10 mouse cellular contexts compared by ENCODE assay signal in the genomic region with DNA sequence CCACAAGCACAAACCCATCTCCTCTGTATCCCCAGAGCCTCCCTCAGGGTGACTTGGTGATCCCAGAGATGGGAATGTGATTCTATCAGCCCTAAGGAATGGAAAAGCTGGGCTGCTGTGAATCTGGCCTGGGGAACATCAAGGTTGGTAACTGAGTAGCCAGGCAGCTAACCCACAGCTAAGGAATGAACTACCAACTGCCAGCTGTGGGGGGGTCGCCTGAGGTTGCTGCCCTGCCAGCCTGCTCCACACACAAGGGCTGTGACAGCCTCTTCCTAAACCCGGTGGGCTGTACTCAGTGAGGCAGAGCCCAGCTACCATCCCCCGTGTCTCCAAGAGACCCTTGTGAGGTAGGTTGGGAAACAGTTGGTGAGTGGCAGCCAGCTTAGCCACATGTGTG. TPM values are rescaled to one million over a fixed set of nuclear protein-coding genes. Genes with fewer than 3 reads are reported as not detected.
A peak's percentile ranks its signal among the peaks of the same experiment; 100 is the strongest.
DNase-seq lines count a peak whose midpoint lies in the region; ATAC-seq and TF ChIP-seq lines count a peak whose summit lies in the region.
"Had no signal": no experiment of that assay in that cellular context is flagged by ENCODE, and none has a peak within 500 bp of the region (broad histone marks: within the 10 kb centered on the region; RNA-seq: fewer than 3 reads in every experiment).

No protein-coding gene starts in this region.

- peak; percentile 20 for ATAC-seq in lung, embryonic 15.5 days (ENCODE audit: borderline replicate concordance, extremely low read depth, low FRiP score, low TSS enrichment)
- ATAC-seq in kidney, embryonic 14.5 days (ENCODE audit: low FRiP score, low TSS enrichment), result peak; percentile 28; the same call in 1 of the 2 replicates
- ATAC-seq in stomach, embryonic 15.5 days (ENCODE audit: insufficient read depth, low FRiP score, low read depth), result no peak
- ATAC-seq in inflammation-experienced regulatory T-cells, adult 6 months, result no peak

- no peak for TF ChIP-seq EP300 in heart, adult 2 months (IDR thresholded peaks at IDR 0.05; ENCODE audit: insufficient read depth, low read depth, low read length)

- intact Hi-C loops in heart, adult 2 months (cut with DNase I), result no loop called here

- DNase-seq in heart, adult 2 months, result no peak
- no peak for DNase-seq in heart, adult 11 months
- DNase-seq in lung, adult 2 months, result no peak
- no peak for DNase-seq in thymus, postnatal 4 days

- WGBS in heart, adult 2 months, result 57% methylated on average over 3 of the region's 3 CpGs
- WGBS in lung, embryonic 15.5 days, result 24% methylated on average over 3 of the region's 3 CpGs
- 59% methylated on average over 3 of the region's 3 CpGs for WGBS in lung, adult 2 months
- 45% methylated on average over 3 of the region's 3 CpGs for WGBS in kidney, embryonic 14.5 days
- WGBS in stomach, embryonic 15.5 days, result 27% methylated on average over 3 of the region's 3 CpGs

- TF ChIP-seq POLR2A in heart, adult 2 months (IDR thresholded peaks at IDR 0.05; ENCODE audit: insufficient read depth, low read depth, low read length), result no peak
- TF ChIP-seq POLR2A in lung, adult 2 months (IDR thresholded peaks at IDR 0.05; ENCODE audit: borderline replicate concordance, extremely low read depth, low read depth, low read length), result no peak

- no peak for TF ChIP-seq CTCF in heart, adult 2 months (IDR thresholded peaks at IDR 0.05)
- no peak for TF ChIP-seq CTCF in lung, adult 2 months (IDR thresholded peaks at IDR 0.05; ENCODE audit: insufficient read depth, low read length)

- H3K36me3 ChIP-seq in heart, adult 2 months (ENCODE audit: control insufficient read depth, insufficient read depth, low read length), result peaks cover 3% of the 10 kb centered on the region; the same call in 1 of the 2 replicates
- no peaks in the 10 kb centered on the region for H3K36me3 ChIP-seq in lung, embryonic 15.5 days
- no peaks in the 10 kb centered on the region for H3K36me3 ChIP-seq in kidney, embryonic 14.5 days (ENCODE audit: control insufficient read depth, insufficient read depth, low read length)
- no peaks in the 10 kb centered on the region for H3K36me3 ChIP-seq in stomach, embryonic 15.5 days
- H3K36me3 ChIP-seq: forebrain, embryonic 15.5 days; limb, embryonic 15.5 days had no signal

- H3K4me2 ChIP-seq in lung, embryonic 15.5 days, result peak overlapping the region; percentile 9; the same call in 1 of the 2 replicates
- H3K4me2 ChIP-seq in kidney, embryonic 14.5 days (replicated peaks; ENCODE audit: low read depth, low read length), result no peak overlapping the region
- peak overlapping the region; percentile 12; the same call in 1 of the 2 replicates for H3K4me2 ChIP-seq in stomach, embryonic 15.5 days
- H3K4me2 ChIP-seq: forebrain, embryonic 15.5 days; limb, embryonic 15.5 days had no signal

- H3K4me1 ChIP-seq in heart, adult 2 months (ENCODE audit: control insufficient read depth, insufficient read depth, low read length), result peaks cover 45% of the 10 kb centered on the region
- peaks cover 51% of the 10 kb centered on the region for H3K4me1 ChIP-seq in lung, embryonic 15.5 days
- H3K4me1 ChIP-seq in lung, adult 2 months (ENCODE audit: control insufficient read depth, insufficient read depth, low read length), result peaks cover 27% of the 10 kb centered on the region
- H3K4me1 ChIP-seq in kidney, embryonic 14.5 days (ENCODE audit: control insufficient read depth, insufficient read depth, low read length), result peaks cover 29% of the 10 kb centered on the region
- H3K4me1 ChIP-seq in stomach, embryonic 15.5 days, result peaks cover 44% of the 10 kb centered on the region

- peak overlapping the region; percentile 91 for H3K27ac ChIP-seq in heart, adult 2 months
- peak overlapping the region; percentile 95 for H3K27ac ChIP-seq in lung, embryonic 15.5 days
- H3K27ac ChIP-seq in kidney, embryonic 14.5 days (ENCODE audit: low read depth, low read length), result peak overlapping the region; percentile 48
- peak overlapping the region; percentile 91 for H3K27ac ChIP-seq in stomach, embryonic 15.5 days
- H3K27ac ChIP-seq: forebrain, embryonic 15.5 days had no signal

- H3K9me3 ChIP-seq in lung, embryonic 15.5 days, result no peaks in the 10 kb centered on the region
- no peaks in the 10 kb centered on the region for H3K9me3 ChIP-seq in kidney, embryonic 14.5 days (ENCODE audit: control insufficient read depth, low read length)
- H3K9me3 ChIP-seq in stomach, embryonic 15.5 days, result no peaks in the 10 kb centered on the region
- H3K9me3 ChIP-seq: forebrain, embryonic 15.5 days; limb, embryonic 15.5 days had no signal

- no peaks in the 10 kb centered on the region for H3K27me3 ChIP-seq in heart, adult 2 months (ENCODE audit: control insufficient read depth, insufficient read depth, low read length)
- no peaks in the 10 kb centered on the region for H3K27me3 ChIP-seq in lung, embryonic 15.5 days
- no peaks in the 10 kb centered on the region for H3K27me3 ChIP-seq in kidney, embryonic 14.5 days (ENCODE audit: control insufficient read depth, insufficient read depth, low read length)
- no peaks in the 10 kb centered on the region for H3K27me3 ChIP-seq in stomach, embryonic 15.5 days (replicated peaks)
- H3K27me3 ChIP-seq: forebrain, embryonic 15.5 days; limb, embryonic 15.5 days had no signal

- H3K4me3 ChIP-seq in heart, adult 2 months, result no peak overlapping the region
- no peak overlapping the region for H3K4me3 ChIP-seq in lung, embryonic 15.5 days
- H3K4me3 ChIP-seq in lung, adult 2 months (replicated peaks; ENCODE audit: extremely low read depth, low read depth, low read length), result no peak overlapping the region
- no peak overlapping the region for H3K4me3 ChIP-seq in kidney, embryonic 14.5 days (ENCODE audit: low read length)
- H3K4me3 ChIP-seq in stomach, embryonic 15.5 days (replicated peaks), result no peak overlapping the region
- H3K4me3 ChIP-seq: forebrain, embryonic 15.5 days; limb, embryonic 15.5 days had no signal

- peak overlapping the region; percentile 27 for H3K9ac ChIP-seq in heart, adult 2 months (ENCODE audit: low read depth, low read length)
- no peak overlapping the region for H3K9ac ChIP-seq in lung, embryonic 15.5 days
- no peak overlapping the region for H3K9ac ChIP-seq in kidney, embryonic 14.5 days (ENCODE audit: low read depth, low read length)
- H3K9ac ChIP-seq in stomach, embryonic 15.5 days, result no peak overlapping the region
- H3K9ac ChIP-seq: forebrain, embryonic 15.5 days; limb, embryonic 15.5 days had no signal

- no peaks in the 10 kb centered on the region for H3K79me2 ChIP-seq in heart, adult 2 months (replicated peaks; ENCODE audit: control insufficient read depth, insufficient read depth, low read length)

RNA-seq across cellular contexts. Expression of a gene that starts 10.9 kb away (rescaled TPM):
- total RNA-seq in heart, adult 2 months (2021), result 100 to 1,000 TPM in 1 of 2 experiments, 10 to 100 TPM in 1; 95.3 to 133 TPM
- polyA plus RNA-seq in heart, adult 2 months (2012; rRNA removed), result 45.6 and 58.8 TPM in 2 replicates
- 65.9 and 70.3 TPM in 2 replicates for polyA plus RNA-seq in lung, embryonic 15.5 days (2015; fragmentation: Nextera tagmentation; extraction: Ambion mirVana)
- 55.0 and 97.1 TPM in 2 replicates for polyA plus RNA-seq in lung, adult 2 months (2012; rRNA removed)
- 37.4 and 46.2 TPM in 2 replicates for polyA plus RNA-seq in kidney, embryonic 14.5 days (2014; fragmentation: Nextera tagmentation; extraction: Ambion mirVana)
- 68.7 and 74.8 TPM in 2 replicates for polyA plus RNA-seq in stomach, embryonic 15.5 days (2015; fragmentation: Nextera tagmentation; extraction: Ambion mirVana)
- 1 to 10 TPM; 3.0 to 4.1 (median 4.0) TPM for polyA plus RNA-seq in inflammation-experienced regulatory T-cells, adult 6 months (2017; shearing (Covaris generic))

RNA-seq across cellular contexts. Expression of a gene that starts 31.6 kb away (rescaled TPM):
- 10 to 100 TPM; 23.6 to 24.7 TPM for total RNA-seq in heart, adult 2 months (2021)
- polyA plus RNA-seq in heart, adult 2 months (2012; rRNA removed), result 13.6 and 19.9 TPM in 2 replicates
- 107 and 110 TPM in 2 replicates for polyA plus RNA-seq in lung, embryonic 15.5 days (2015; fragmentation: Nextera tagmentation; extraction: Ambion mirVana)
- polyA plus RNA-seq in lung, adult 2 months (2012; rRNA removed), result 34.1 and 37.5 TPM in 2 replicates
- polyA plus RNA-seq in kidney, embryonic 14.5 days (2014; fragmentation: Nextera tagmentation; extraction: Ambion mirVana), result 80.3 and 100 TPM in 2 replicates
- 124 and 125 TPM in 2 replicates for polyA plus RNA-seq in stomach, embryonic 15.5 days (2015; fragmentation: Nextera tagmentation; extraction: Ambion mirVana)
- polyA plus RNA-seq in inflammation-experienced regulatory T-cells, adult 6 months (2017; shearing (Covaris generic)), result 10 to 100 TPM; 22.9 to 40.9 (median 28.4) TPM

RNA-seq across cellular contexts. Expression of a gene that starts 32.0 kb away (rescaled TPM):
- 1 to 10 TPM; 7.2 to 8.7 TPM for total RNA-seq in heart, adult 2 months (2021)
- 11.0 and 17.5 TPM in 2 replicates for polyA plus RNA-seq in heart, adult 2 months (2012; rRNA removed)
- polyA plus RNA-seq in lung, embryonic 15.5 days (2015; fragmentation: Nextera tagmentation; extraction: Ambion mirVana), result 11.7 and 14.4 TPM in 2 replicates
- 16.4 and 16.7 TPM in 2 replicates for polyA plus RNA-seq in lung, adult 2 months (2012; rRNA removed)
- polyA plus RNA-seq in kidney, embryonic 14.5 days (2014; fragmentation: Nextera tagmentation; extraction: Ambion mirVana), result 8.6 and 13.7 TPM in 2 replicates
- 11.6 and 13.4 TPM in 2 replicates for polyA plus RNA-seq in stomach, embryonic 15.5 days (2015; fragmentation: Nextera tagmentation; extraction: Ambion mirVana)
- polyA plus RNA-seq in inflammation-experienced regulatory T-cells, adult 6 months (2017; shearing (Covaris generic)), result 10 to 100 TPM; 12.8 to 22.4 (median 15.8) TPM

Comparison
In these comparisons a context has a peak if more than half of its experiments do, and no peak if none do; other contexts are left out.
1. ATAC-seq: peak in lung, embryonic 15.5 days (single experiment) and kidney, embryonic 14.5 days (single experiment); none in stomach, embryonic 15.5 days (single experiment) and inflammation-experienced regulatory T-cells, adult 6 months (single experiment).
2. Peak in every context shown above with its lines, with median percentiles within 50 percentile points of each other: H3K27ac ChIP-seq.